Mouse (Mus musculus) Muller cell, postnatal 12 days (primary cell): ENCODE data around the gene Gm20834.
"Not testable (repeated sequence)": the region's sequence is repeated elsewhere in the genome, so short reads cannot be mapped to it uniquely, and the experiment has no call there.

ENCODE experiments used
- DNase-seq: peaks from one replicate; pipeline ENCODE4 v3.0.0-alpha.2; 2015; ENCODE audit errors: inconsistent ontology term

The Gm20834 gene

DNA sequence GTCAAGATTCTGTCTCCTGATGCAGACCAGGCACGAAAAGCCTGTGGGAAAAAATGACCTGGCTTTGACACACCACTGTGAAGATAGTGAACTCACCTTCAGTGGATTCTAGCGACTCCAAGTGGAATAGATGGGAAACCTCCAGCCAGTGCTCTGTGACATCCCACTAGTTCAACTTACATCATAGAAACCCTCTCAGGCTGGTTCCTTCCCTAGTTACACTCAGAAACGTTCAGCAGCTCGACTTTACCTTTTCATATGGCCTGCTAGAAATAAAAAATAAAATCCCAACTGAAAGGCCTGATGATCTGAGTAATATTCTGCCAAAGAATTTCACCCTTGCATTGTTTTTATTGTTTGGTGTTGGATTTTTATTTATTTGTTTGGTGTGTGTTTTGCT, at the start of gene Gm20834:
Gene Gm20834 (minus strand): TSS at position 101 of the 400 bp plus-strand sequence.
- not testable (repeated sequence) for DNase-seq
